Mouse (Mus musculus): ENCODE measurements around the gene Chd5. TPM values are rescaled to one million over a fixed set of nuclear protein-coding genes. Genes with fewer than 3 reads are reported as not detected.

The Chd5 gene
- total and polyA plus RNA-seq, 2 experiments from 2014 or later: 61.2 to 65.6 TPM

GRCm38 (mm10) chr4:152295916-152296315 lies 42.5 kb upstream of the Chd5 start:
- WGBS: 67% methylated on average over 4 of the region's 4 CpGs
- Histone ChIP-seq H3K27me3 (ENCODE audit: insufficient read depth, low read length) (peaks cover 24% of the 10 kb centered on the region), H3K9ac (replicated peaks; ENCODE audit: low read length) (no peak overlapping the region), H3K4me2 (ENCODE audit: low read depth, low read length) (no peak overlapping the region), H3K4me1 (ENCODE audit: insufficient read depth, low read length) (peaks cover 8% of the 10 kb centered on the region; the same call in 1 of the 2 replicates), H3K27ac (no peak overlapping the region), H3K4me3 (ENCODE audit: low read length) (no peak overlapping the region), H3K36me3 (ENCODE audit: insufficient read depth, low read length) (peaks cover 15% of the 10 kb centered on the region; the same call in 1 of the 2 replicates), H3K9me3 (ENCODE audit: low read length) (no peaks in the 10 kb centered on the region)
- no peak for TF ChIP-seq CTCF (IDR thresholded peaks at IDR 0.05; ENCODE audit: low read depth)
- ATAC-seq: no peak
- DNase-seq (ENCODE audit: low spot score): no peak

GRCm38 (mm10) chr4:152296371-152296770 lies 42.1 kb upstream of the Chd5 start:
- no peak for TF ChIP-seq CTCF (IDR thresholded peaks at IDR 0.05; ENCODE audit: low read depth)
- 21% methylated on average over 8 of the region's 8 CpGs for WGBS
- no peak overlapping the region for H3K27ac ChIP-seq
- H3K36me3 ChIP-seq (ENCODE audit: insufficient read depth, low read length): peaks cover 15% of the 10 kb centered on the region; the same call in 1 of the 2 replicates
- DNase-seq (ENCODE audit: low spot score): no peak
- H3K9ac ChIP-seq (replicated peaks; ENCODE audit: low read length): no peak overlapping the region
- peak overlapping the region; percentile 75 for H3K4me3 ChIP-seq (ENCODE audit: low read length)
- no peaks in the 10 kb centered on the region for H3K9me3 ChIP-seq (ENCODE audit: low read length)
- H3K27me3 ChIP-seq (ENCODE audit: insufficient read depth, low read length): peaks cover 19% of the 10 kb centered on the region
- peaks cover 8% of the 10 kb centered on the region; the same call in 1 of the 2 replicates for H3K4me1 ChIP-seq (ENCODE audit: insufficient read depth, low read length)
- no peak for ATAC-seq
- peak overlapping the region; percentile 60 for H3K4me2 ChIP-seq (ENCODE audit: low read depth, low read length)

GRCm38 (mm10) chr4:152296874-152297861 lies 41.3 kb upstream of the Chd5 start, which contains the start of gene Icmt:
TSS of gene Icmt (plus strand) at chr4:152297227.
- no peak for TF ChIP-seq CTCF (IDR thresholded peaks at IDR 0.05; ENCODE audit: low read depth)
- Histone ChIP-seq H3K36me3 (ENCODE audit: insufficient read depth, low read length) (peaks cover 15% of the 10 kb centered on the region; the same call in 1 of the 2 replicates), H3K4me2 (ENCODE audit: low read depth, low read length) (peak within 1 kb of the TSS; percentile 88), H3K4me1 (ENCODE audit: insufficient read depth, low read length) (peaks cover 8% of the 10 kb centered on the region; the same call in 1 of the 2 replicates), H3K9ac (replicated peaks; ENCODE audit: low read length) (peak within 1 kb of the TSS; percentile 94), H3K27ac (peak within 1 kb of the TSS; percentile 76), H3K9me3 (ENCODE audit: low read length) (no peaks in the 10 kb centered on the region), H3K27me3 (ENCODE audit: insufficient read depth, low read length) (peaks cover 12% of the 10 kb centered on the region), H3K4me3 (ENCODE audit: low read length) (peak within 1 kb of the TSS; percentile 75)
- under 1% methylated on average over 104 of the region's 119 CpGs for WGBS
- peak; percentile 96 for ATAC-seq
- peak; percentile 100 for DNase-seq (ENCODE audit: low spot score)

- DNase-seq (ENCODE audit: low spot score): no peak
- ATAC-seq: no peak
- WGBS: 82% methylated on average over 14 of the region's 14 CpGs
- Histone ChIP-seq H3K4me2 (ENCODE audit: low read depth, low read length) (peak overlapping the region; percentile 88), H3K4me3 (ENCODE audit: low read length) (no peak overlapping the region), H3K36me3 (ENCODE audit: insufficient read depth, low read length) (peaks cover 26% of the 10 kb centered on the region; the same call in 1 of the 2 replicates), H3K4me1 (ENCODE audit: insufficient read depth, low read length) (peaks cover 8% of the 10 kb centered on the region; the same call in 1 of the 2 replicates), H3K27ac (no peak overlapping the region), H3K9me3 (ENCODE audit: low read length) (no peaks in the 10 kb centered on the region), H3K9ac (replicated peaks; ENCODE audit: low read length) (no peak overlapping the region), H3K27me3 (ENCODE audit: insufficient read depth, low read length) (peaks cover 4% of the 10 kb centered on the region; the same call in 1 of the 2 replicates)
- no peak for TF ChIP-seq CTCF (IDR thresholded peaks at IDR 0.05; ENCODE audit: low read depth)
These were observed 39.6 kb upstream of the Chd5 start for GRCm38 (mm10) chr4:152298836-152299235.

GRCm38 (mm10) chr4:152300375-152300774 lies 38.1 kb upstream of the Chd5 start:
- no peak for ATAC-seq
- H3K36me3 ChIP-seq (ENCODE audit: insufficient read depth, low read length): peaks cover 28% of the 10 kb centered on the region; the same call in 1 of the 2 replicates
- 71% methylated on average over 8 of the region's 8 CpGs for WGBS

GRCm38 (mm10) chr4:152302012-152302411 lies 36.4 kb upstream of the Chd5 start:
- no peak for TF ChIP-seq CTCF (IDR thresholded peaks at IDR 0.05; ENCODE audit: low read depth)
- Histone ChIP-seq H3K4me3 (ENCODE audit: low read length) (no peak overlapping the region), H3K27ac (no peak overlapping the region), H3K36me3 (ENCODE audit: insufficient read depth, low read length) (peaks cover 28% of the 10 kb centered on the region; the same call in 1 of the 2 replicates), H3K9me3 (ENCODE audit: low read length) (no peaks in the 10 kb centered on the region), H3K9ac (replicated peaks; ENCODE audit: low read length) (no peak overlapping the region), H3K4me2 (ENCODE audit: low read depth, low read length) (no peak overlapping the region), H3K27me3 (ENCODE audit: insufficient read depth, low read length) (no peaks in the 10 kb centered on the region), H3K4me1 (ENCODE audit: insufficient read depth, low read length) (peaks cover 8% of the 10 kb centered on the region)
- no peak for DNase-seq (ENCODE audit: low spot score)
- 60% methylated on average over 11 of the region's 11 CpGs for WGBS
- no peak for ATAC-seq

More at GRCm38 (mm10) chr4:152300375-152300774, 38.1 kb upstream of the Chd5 start:
- no peak overlapping the region for H3K4me3 ChIP-seq (ENCODE audit: low read length)
- no peak overlapping the region for H3K27ac ChIP-seq
- no peak overlapping the region for H3K4me2 ChIP-seq (ENCODE audit: low read depth, low read length)
- no peak for TF ChIP-seq CTCF (IDR thresholded peaks at IDR 0.05; ENCODE audit: low read depth)
- no peak for DNase-seq (ENCODE audit: low spot score)
- H3K9ac ChIP-seq (replicated peaks; ENCODE audit: low read length): no peak overlapping the region
- H3K27me3 ChIP-seq (ENCODE audit: insufficient read depth, low read length): peaks cover under 1% of the 10 kb centered on the region; the same call in 1 of the 2 replicates
- no peaks in the 10 kb centered on the region for H3K9me3 ChIP-seq (ENCODE audit: low read length)
- peaks cover 8% of the 10 kb centered on the region for H3K4me1 ChIP-seq (ENCODE audit: insufficient read depth, low read length)
